Comparison of ENCODE assay signal across 9 mouse cellular contexts in the genomic region with DNA sequence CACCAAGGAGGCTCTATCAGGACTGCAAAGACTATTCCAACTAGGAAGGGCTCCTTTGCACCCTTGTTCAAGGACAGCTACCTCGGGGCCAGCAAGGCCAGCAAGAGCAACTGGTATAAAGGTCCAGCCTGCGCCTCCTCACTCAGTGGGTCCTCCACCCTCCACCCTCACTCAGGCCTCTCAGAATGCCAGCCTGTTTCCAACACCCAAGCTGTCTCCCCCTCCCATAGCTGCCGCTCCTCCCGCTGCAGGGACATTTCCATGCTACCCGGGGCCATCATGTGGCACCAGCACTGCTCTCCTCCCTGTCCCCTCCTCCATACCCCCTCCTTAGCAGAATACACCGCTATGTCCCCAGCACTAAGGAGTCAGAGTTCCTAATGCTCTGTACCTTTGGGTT. TPM values are rescaled to one million over a fixed set of nuclear protein-coding genes. Genes with fewer than 3 reads are reported as not detected.
A peak's percentile ranks its signal among the peaks of the same experiment; 100 is the strongest.
DNase-seq lines count a peak whose midpoint lies in the region; ATAC-seq and TF ChIP-seq lines count a peak whose summit lies in the region.
"Had no signal": no experiment of that assay in that cellular context is flagged by ENCODE, and none has a peak within 500 bp of the region (broad histone marks: within the 10 kb centered on the region; RNA-seq: fewer than 3 reads in every experiment).

No protein-coding gene starts in this region.

- 8% methylated on average over 6 of the region's 6 CpGs for WGBS in heart, embryonic 16.5 days
- 11% methylated on average over 6 of the region's 6 CpGs for WGBS in forebrain, embryonic 11.5 days
- WGBS in limb, embryonic 12.5 days: 17% methylated on average over 6 of the region's 6 CpGs

- no peak overlapping the region for H3K9ac ChIP-seq in heart, embryonic 16.5 days (ENCODE audit: low read length)
- no peak overlapping the region for H3K9ac ChIP-seq in ES-E14 (ENCODE audit: insufficient read depth, low read depth, low read length, poor library complexity, severe bottlenecking)
- H3K9ac ChIP-seq in forebrain, embryonic 11.5 days (ENCODE audit: low read length): no peak overlapping the region
- H3K9ac ChIP-seq in limb, embryonic 12.5 days (replicated peaks): no peak overlapping the region

- DNase-seq in heart, adult 9 months (ENCODE audit: low spot score in 2 of 2): no peak
- DNase-seq in ES-E14 (ENCODE audit: low read depth, low spot score): no peak
- DNase-seq in forebrain, embryonic 11.5 days (ENCODE audit: low spot score): no peak
- DNase-seq in urinary bladder, postnatal 4 days (ENCODE audit: low spot score in 2 of 2): no peak
- DNase-seq in lung, postnatal 14 days: no peak

- H3K27ac ChIP-seq in heart, embryonic 16.5 days (ENCODE audit: low read length): no peak overlapping the region
- H3K27ac ChIP-seq in ES-E14 (ENCODE audit: insufficient read depth, low read depth, low read length, poor library complexity, severe bottlenecking): no peak overlapping the region
- no peak overlapping the region for H3K27ac ChIP-seq in forebrain, embryonic 11.5 days (ENCODE audit: low read depth, low read length)
- no peak overlapping the region for H3K27ac ChIP-seq in limb, embryonic 12.5 days

- no peaks in the 10 kb centered on the region for H3K36me3 ChIP-seq in heart, embryonic 16.5 days (ENCODE audit: control insufficient read depth, insufficient read depth)
- no peaks in the 10 kb centered on the region for H3K36me3 ChIP-seq in ES-E14 (ENCODE audit: control insufficient read depth, insufficient read depth, low read length, poor library complexity, severe bottlenecking)
- no peaks in the 10 kb centered on the region for H3K36me3 ChIP-seq in forebrain, embryonic 11.5 days (ENCODE audit: control insufficient read depth, insufficient read depth, low read length)
- H3K36me3 ChIP-seq in limb, embryonic 12.5 days: no peaks in the 10 kb centered on the region

- peaks cover 51% of the 10 kb centered on the region for H3K27me3 ChIP-seq in heart, embryonic 16.5 days (ENCODE audit: control insufficient read depth, insufficient read depth, low read length)
- peaks cover 30% of the 10 kb centered on the region for H3K27me3 ChIP-seq in forebrain, embryonic 11.5 days (ENCODE audit: control insufficient read depth, insufficient read depth, low read length)
- H3K27me3 ChIP-seq in limb, embryonic 12.5 days: peaks cover 90% of the 10 kb centered on the region

- no peak for ATAC-seq in heart, embryonic 16.5 days (replicated peaks; ENCODE audit: extremely low read depth, insufficient read depth, low FRiP score)
- ATAC-seq in forebrain, embryonic 11.5 days (replicated peaks; ENCODE audit: low FRiP score): peak; percentile 11; the same call in 1 of the 2 replicates
- no peak for ATAC-seq in limb, embryonic 12.5 days (ENCODE audit: insufficient number of reproducible peaks, insufficient read depth, low FRiP score, low TSS enrichment, low read depth)
- ATAC-seq in monocyte, adult 5-6 weeks (replicated peaks; ENCODE audit: insufficient number of reproducible peaks, low FRiP score, low TSS enrichment, poor library complexity, severe bottlenecking): no peak

- H3K4me3 ChIP-seq in heart, embryonic 16.5 days (ENCODE audit: low read length): peak overlapping the region; percentile 43; the same call in 1 of the 2 replicates
- peak overlapping the region; percentile 65 to 66; a peak in 3 of 4 replicates for H3K4me3 ChIP-seq in ES-E14 (ENCODE audit: insufficient read depth in 1 of 2, low read depth in 1 of 2, low read length in 2 of 2, poor library complexity in 1 of 2, severe bottlenecking in 1 of 2)
- H3K4me3 ChIP-seq in forebrain, embryonic 11.5 days (ENCODE audit: low read depth, low read length): peak overlapping the region; percentile 32
- peak overlapping the region; percentile 35 for H3K4me3 ChIP-seq in limb, embryonic 12.5 days (replicated peaks)

- no peaks in the 10 kb centered on the region for H3K9me3 ChIP-seq in heart, embryonic 16.5 days (replicated peaks; ENCODE audit: control insufficient read depth, low read length)
- no peaks in the 10 kb centered on the region for H3K9me3 ChIP-seq in ES-E14 (ENCODE audit: control insufficient read depth, insufficient read depth, low read depth, low read length)
- H3K9me3 ChIP-seq in forebrain, embryonic 11.5 days (ENCODE audit: control insufficient read depth, low read length): no peaks in the 10 kb centered on the region
- H3K9me3 ChIP-seq in limb, embryonic 12.5 days: no peaks in the 10 kb centered on the region

- peak overlapping the region; percentile 56 for H3K4me2 ChIP-seq in heart, embryonic 16.5 days (ENCODE audit: low read depth, low read length)
- peak overlapping the region; percentile 55 for H3K4me2 ChIP-seq in forebrain, embryonic 11.5 days (ENCODE audit: low read depth, low read length, severe bottlenecking)
- H3K4me2 ChIP-seq in limb, embryonic 12.5 days: peak overlapping the region; percentile 56

- H3K4me1 ChIP-seq in heart, embryonic 16.5 days (ENCODE audit: control insufficient read depth, insufficient read depth, low read length): peaks cover 20% of the 10 kb centered on the region
- H3K4me1 ChIP-seq in ES-E14 (ENCODE audit: control insufficient read depth in 2 of 2, insufficient read depth in 2 of 2, low read length in 2 of 2, poor library complexity in 1 of 2): peaks cover 4 to 46% of the 10 kb centered on the region in 2 experiments
- peaks cover 11% of the 10 kb centered on the region for H3K4me1 ChIP-seq in forebrain, embryonic 11.5 days (replicated peaks; ENCODE audit: control insufficient read depth, insufficient read depth, low read length)
- H3K4me1 ChIP-seq in limb, embryonic 12.5 days (replicated peaks): peaks cover 13% of the 10 kb centered on the region

- in situ Hi-C loops in ES-E14 (cut with MboI; ENCODE audit: low sequenced_read_pairs in 2 of 2, unreplicated experiment in 2 of 2): loop anchor here in 1 of 2 experiments (5.0 kb wide), 1 partner anchor 108 kb away; no protein-coding TSS in a partner anchor

TF ChIP-seq in ES-E14, 5 proteins besides CTCF, POLR2A, EP300 and RAD21:
- TF ChIP-seq ZNF384 (IDR thresholded peaks at IDR 0.05; ENCODE audit: low read depth, low read length): no peak
- no peak for TF ChIP-seq HCFC1 (IDR thresholded peaks at IDR 0.05; ENCODE audit: borderline replicate concordance, insufficient read depth, low read length)
- TF ChIP-seq MAFK (IDR thresholded peaks at IDR 0.05; ENCODE audit: insufficient read depth, low read depth, low read length): no peak
- TF ChIP-seq CHD2 (IDR thresholded peaks at IDR 0.05; ENCODE audit: low read depth, low read length): no peak
- no peak for TF ChIP-seq ZC3H11A (IDR thresholded peaks at IDR 0.05; ENCODE audit: borderline replicate concordance, low read depth, low read length)

RNA-seq across cellular contexts. Expression of a gene that starts 0.6 kb away (rescaled TPM):
- 0.15 and 0.32 TPM in 2 replicates for polyA plus RNA-seq in heart, embryonic 16.5 days (2015; fragmentation: Nextera tagmentation; extraction: Ambion mirVana)
- total RNA-seq in ES-E14 (2012; rRNA removed): 1.3 and 1.5 TPM in 2 replicates
- 0.16 and 0.67 TPM in 2 replicates for polyA plus RNA-seq in forebrain, embryonic 11.5 days (2014; fragmentation: Nextera tagmentation; extraction: Ambion mirVana)
- polyA plus RNA-seq in limb, embryonic 12.5 days (2016; fragmentation: Nextera tagmentation; extraction: Ambion mirVana): 0.18 TPM in 1 of 2 replicates, not detected in the other
- total RNA-seq in monocyte, adult 5-6 weeks (2017): 0.11 to 1.6 TPM (median 0.48 TPM) in 3 replicates
- total RNA-seq: common myeloid progenitor, adult 5-6 weeks had no signal
